Mouse (Mus musculus): ENCODE results near the gene Eef1e1. TPM values are rescaled to one million over a fixed set of nuclear protein-coding genes. Genes with fewer than 3 reads are reported as not detected.
"Not testable (repeated sequence)": the region's sequence is repeated elsewhere in the genome, so short reads cannot be mapped to it uniquely, and the experiment has no call there.

Gene Eef1e1
- 102 and 116 TPM in 2 replicates for polyA plus RNA-seq (2014; fragmentation: Nextera tagmentation; extraction: Ambion mirVana)

- peak within 1 kb of the TSS; percentile 83 for H3K9ac ChIP-seq
- H3K4me1 ChIP-seq (replicated peaks; ENCODE audit: control insufficient read depth, insufficient read depth, low read length) = peaks cover 10% of the 10 kb centered on the region
- H3K4me2 ChIP-seq (replicated peaks) = peak within 1 kb of the TSS; percentile 67
- H3K4me3 ChIP-seq (replicated peaks; ENCODE audit: low read length) = peak within 1 kb of the TSS; percentile 85
- H3K9me3 ChIP-seq (ENCODE audit: control insufficient read depth, low read length) = no peaks in the 10 kb centered on the region
- WGBS = under 1% methylated on average over 59 of the region's 59 CpGs
- DNase-seq (ENCODE audit: low spot score) (peak; percentile 90), ATAC-seq (ENCODE audit: low FRiP score) (peak; percentile 99)
- peak within 1 kb of the TSS; percentile 81 for H3K27ac ChIP-seq
- H3K27me3 ChIP-seq (ENCODE audit: control insufficient read depth, insufficient read depth, low read length) = no peaks in the 10 kb centered on the region
- peaks cover 24% of the 10 kb centered on the region for H3K36me3 ChIP-seq (replicated peaks; ENCODE audit: control insufficient read depth, insufficient read depth)
These were observed at the start of gene Eef1e1 for GRCm38 (mm10) chr13:38658528-38659280. Gene Eef1e1 (minus strand): TSS chr13:38659058.

GRCm38 (mm10) chr13:38690845-38691244, 32.0 kb upstream of the Eef1e1 start:
- WGBS = 92% methylated on average over 6 of the region's 6 CpGs
- ATAC-seq (ENCODE audit: low FRiP score) = no peak
- H3K36me3 ChIP-seq (replicated peaks; ENCODE audit: control insufficient read depth, insufficient read depth) = no peaks in the 10 kb centered on the region

GRCm38 (mm10) chr13:38690028-38690427, 31.2 kb upstream of the Eef1e1 start:
- DNase-seq (ENCODE audit: low spot score) (peak; percentile 83), ATAC-seq (ENCODE audit: low FRiP score) (peak; percentile 46; the same call in 1 of the 2 replicates)
- Histone ChIP-seq H3K27ac (no peak overlapping the region), H3K9me3 (ENCODE audit: control insufficient read depth, low read length) (no peaks in the 10 kb centered on the region), H3K4me1 (replicated peaks; ENCODE audit: control insufficient read depth, insufficient read depth, low read length) (no peaks in the 10 kb centered on the region), H3K4me2 (replicated peaks) (no peak overlapping the region), H3K4me3 (replicated peaks; ENCODE audit: low read length) (no peak overlapping the region), H3K9ac (no peak overlapping the region), H3K27me3 (ENCODE audit: control insufficient read depth, insufficient read depth, low read length) (no peaks in the 10 kb centered on the region), H3K36me3 (replicated peaks; ENCODE audit: control insufficient read depth, insufficient read depth) (no peaks in the 10 kb centered on the region)
- WGBS = 56% methylated on average over 3 of the region's 3 CpGs

More at GRCm38 (mm10) chr13:38690845-38691244, 32.0 kb upstream of the Eef1e1 start:
- no peak overlapping the region for H3K4me2 ChIP-seq (replicated peaks)
- H3K4me3 ChIP-seq (replicated peaks; ENCODE audit: low read length) = no peak overlapping the region
- H3K9ac ChIP-seq = no peak overlapping the region
- H3K9me3 ChIP-seq (ENCODE audit: control insufficient read depth, low read length) = no peaks in the 10 kb centered on the region
- no peaks in the 10 kb centered on the region for H3K4me1 ChIP-seq (replicated peaks; ENCODE audit: control insufficient read depth, insufficient read depth, low read length)
- no peak overlapping the region for H3K27ac ChIP-seq
- H3K27me3 ChIP-seq (ENCODE audit: control insufficient read depth, insufficient read depth, low read length) = no peaks in the 10 kb centered on the region
- DNase-seq (ENCODE audit: low spot score) = no peak

- H3K9me3 ChIP-seq (ENCODE audit: control insufficient read depth, low read length) = no peaks in the 10 kb centered on the region
- H3K27ac ChIP-seq = no peak overlapping the region
- no peaks in the 10 kb centered on the region for H3K27me3 ChIP-seq (ENCODE audit: control insufficient read depth, insufficient read depth, low read length)
- H3K36me3 ChIP-seq (replicated peaks; ENCODE audit: control insufficient read depth, insufficient read depth) = no peaks in the 10 kb centered on the region
- H3K9ac ChIP-seq = no peak overlapping the region
- no peak overlapping the region for H3K4me3 ChIP-seq (replicated peaks; ENCODE audit: low read length)
- WGBS = 84% methylated on average over 11 of the region's 11 CpGs
- no peak for DNase-seq (ENCODE audit: low spot score)
- no peak overlapping the region for H3K4me2 ChIP-seq (replicated peaks)
- H3K4me1 ChIP-seq (replicated peaks; ENCODE audit: control insufficient read depth, insufficient read depth, low read length) = no peaks in the 10 kb centered on the region
- no peak for ATAC-seq (ENCODE audit: low FRiP score)
These were observed 29.9 kb upstream of the Eef1e1 start for GRCm38 (mm10) chr13:38688761-38689160.

- Histone ChIP-seq H3K9me3 (ENCODE audit: control insufficient read depth, low read length) (no peaks in the 10 kb centered on the region), H3K4me1 (replicated peaks; ENCODE audit: control insufficient read depth, insufficient read depth, low read length) (no peaks in the 10 kb centered on the region), H3K4me2 (replicated peaks) (no peak overlapping the region), H3K27me3 (ENCODE audit: control insufficient read depth, insufficient read depth, low read length) (no peaks in the 10 kb centered on the region), H3K27ac (no peak overlapping the region), H3K36me3 (replicated peaks; ENCODE audit: control insufficient read depth, insufficient read depth) (no peaks in the 10 kb centered on the region), H3K9ac (no peak overlapping the region), H3K4me3 (replicated peaks; ENCODE audit: low read length) (no peak overlapping the region)
- DNase-seq (ENCODE audit: low spot score) (no peak), ATAC-seq (ENCODE audit: low FRiP score) (no peak)
- 79% methylated on average over 9 of the region's 9 CpGs for WGBS
These were observed 13.5 kb upstream of the Eef1e1 start for GRCm38 (mm10) chr13:38672336-38672735.

- not testable (repeated sequence) for ATAC-seq (ENCODE audit: low FRiP score); H3K4me2 ChIP-seq (replicated peaks); DNase-seq (ENCODE audit: low spot score); H3K9me3 ChIP-seq (ENCODE audit: control insufficient read depth, low read length); H3K4me3 ChIP-seq (replicated peaks; ENCODE audit: low read length); H3K27me3 ChIP-seq (ENCODE audit: control insufficient read depth, insufficient read depth, low read length); H3K27ac ChIP-seq; H3K4me1 ChIP-seq (replicated peaks; ENCODE audit: control insufficient read depth, insufficient read depth, low read length); H3K9ac ChIP-seq; H3K36me3 ChIP-seq (replicated peaks; ENCODE audit: control insufficient read depth, insufficient read depth)
- WGBS = 91% methylated on average over 6 of the region's 6 CpGs
These were observed 12.6 kb upstream of the Eef1e1 start for GRCm38 (mm10) chr13:38671451-38671850.

GRCm38 (mm10) chr13:38670051-38670450, 11.2 kb upstream of the Eef1e1 start:
- Histone ChIP-seq H3K9ac (no peak overlapping the region), H3K4me1 (replicated peaks; ENCODE audit: control insufficient read depth, insufficient read depth, low read length) (no peaks in the 10 kb centered on the region), H3K4me3 (replicated peaks; ENCODE audit: low read length) (no peak overlapping the region), H3K4me2 (replicated peaks) (no peak overlapping the region), H3K9me3 (ENCODE audit: control insufficient read depth, low read length) (no peaks in the 10 kb centered on the region), H3K27me3 (ENCODE audit: control insufficient read depth, insufficient read depth, low read length) (no peaks in the 10 kb centered on the region), H3K36me3 (replicated peaks; ENCODE audit: control insufficient read depth, insufficient read depth) (no peaks in the 10 kb centered on the region), H3K27ac (no peak overlapping the region)
- DNase-seq (ENCODE audit: low spot score) = no peak
- ATAC-seq (ENCODE audit: low FRiP score) = no peak

GRCm38 (mm10) chr13:38668514-38668913, 9.7 kb upstream of the Eef1e1 start:
- Histone ChIP-seq H3K27me3 (ENCODE audit: control insufficient read depth, insufficient read depth, low read length) (no peaks in the 10 kb centered on the region), H3K9ac (no peak overlapping the region), H3K4me2 (replicated peaks) (no peak overlapping the region), H3K36me3 (replicated peaks; ENCODE audit: control insufficient read depth, insufficient read depth) (no peaks in the 10 kb centered on the region), H3K4me3 (replicated peaks; ENCODE audit: low read length) (no peak overlapping the region), H3K27ac (no peak overlapping the region), H3K9me3 (ENCODE audit: control insufficient read depth, low read length) (no peaks in the 10 kb centered on the region), H3K4me1 (replicated peaks; ENCODE audit: control insufficient read depth, insufficient read depth, low read length) (no peaks in the 10 kb centered on the region)
- DNase-seq (ENCODE audit: low spot score) = no peak
- no peak for ATAC-seq (ENCODE audit: low FRiP score)
- 29% methylated on average over 2 of the region's 2 CpGs for WGBS

- no peak overlapping the region for H3K4me2 ChIP-seq (replicated peaks)
- H3K9me3 ChIP-seq (ENCODE audit: control insufficient read depth, low read length) = no peaks in the 10 kb centered on the region
- DNase-seq (ENCODE audit: low spot score) (no peak), ATAC-seq (ENCODE audit: low FRiP score) (no peak)
- no peak overlapping the region for H3K9ac ChIP-seq
- H3K36me3 ChIP-seq (replicated peaks; ENCODE audit: control insufficient read depth, insufficient read depth) = no peaks in the 10 kb centered on the region
- H3K4me3 ChIP-seq (replicated peaks; ENCODE audit: low read length) = no peak overlapping the region
- H3K27ac ChIP-seq = no peak overlapping the region
- H3K27me3 ChIP-seq (ENCODE audit: control insufficient read depth, insufficient read depth, low read length) = no peaks in the 10 kb centered on the region
- WGBS = 58% methylated on average over 1 of the region's 1 CpGs
- H3K4me1 ChIP-seq (replicated peaks; ENCODE audit: control insufficient read depth, insufficient read depth, low read length) = no peaks in the 10 kb centered on the region
These were observed 5.9 kb upstream of the Eef1e1 start for GRCm38 (mm10) chr13:38664753-38665152.
